Mouse (Mus musculus) thymus, postnatal 25 days (tissue): Measurements from ENCODE around the gene Msgn1.

Experiments used
- DNase-seq: peaks from one replicate; pipeline ENCODE4 v3.0.0; 2022

Gene Msgn1

DNA sequence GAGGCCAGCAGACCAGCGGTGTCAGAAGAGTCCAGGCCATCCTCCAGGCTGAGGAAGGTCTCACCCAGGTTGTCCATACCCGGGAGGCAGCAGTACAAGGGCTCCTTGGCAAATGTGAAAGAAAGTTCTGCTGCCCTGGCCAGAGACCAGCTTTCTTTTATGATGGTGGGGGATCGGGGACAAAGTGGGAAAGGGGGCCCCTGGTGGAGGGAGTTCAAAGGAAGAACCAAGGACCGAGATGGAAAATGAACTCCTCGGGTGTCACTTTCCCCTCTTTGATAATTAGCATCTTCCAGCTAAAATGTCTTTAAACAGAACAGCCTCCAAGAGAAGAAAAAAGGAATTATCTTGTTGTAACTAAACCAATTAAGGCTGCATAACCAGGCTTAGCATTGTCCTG lies at the start of gene Msgn1:
Gene Msgn1, minus strand, starts transcription at position 101 of the 400 bp plus-strand sequence.
- no peak for DNase-seq

DNA sequence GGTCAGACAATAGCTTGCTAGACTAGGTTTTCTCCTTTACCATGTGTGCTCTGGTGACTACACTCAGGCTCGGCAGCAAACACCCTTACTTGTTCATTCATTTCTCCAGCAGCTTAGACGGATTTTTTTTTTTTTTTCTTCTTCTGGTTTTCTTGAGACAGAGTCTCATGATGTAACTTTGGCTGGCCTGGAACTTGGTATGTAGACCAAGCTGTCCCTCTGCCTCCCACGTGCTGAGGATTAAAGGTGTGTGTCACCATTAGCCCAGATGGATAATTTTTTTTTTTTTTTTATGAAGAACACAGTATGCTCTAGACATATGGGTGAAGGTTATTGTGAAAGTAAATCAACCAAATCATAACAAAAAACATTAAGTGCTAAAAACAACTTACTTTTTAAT lies 41.5 kb upstream of the Msgn1 start:
- no peak for DNase-seq

DNA sequence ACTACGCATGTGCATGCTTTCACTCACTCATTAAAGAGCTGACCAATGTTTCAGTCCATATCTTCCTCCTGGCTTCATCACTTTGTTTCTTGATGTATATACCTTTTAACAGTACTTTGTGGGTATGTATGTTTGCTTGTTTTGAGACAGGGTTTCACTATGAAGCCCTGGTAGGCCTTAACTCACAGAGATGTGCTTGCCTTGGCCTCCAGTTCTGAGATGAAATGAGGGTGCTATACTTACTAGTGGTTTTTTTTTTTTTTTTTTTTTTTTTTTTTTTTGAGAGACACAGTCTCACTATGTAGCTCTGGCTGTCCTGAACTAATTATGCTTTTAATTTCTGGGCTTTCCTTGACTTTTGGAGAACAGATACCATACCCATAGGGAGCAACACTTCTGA lies 38.7 kb upstream of the Msgn1 start:
- no peak for DNase-seq

DNA sequence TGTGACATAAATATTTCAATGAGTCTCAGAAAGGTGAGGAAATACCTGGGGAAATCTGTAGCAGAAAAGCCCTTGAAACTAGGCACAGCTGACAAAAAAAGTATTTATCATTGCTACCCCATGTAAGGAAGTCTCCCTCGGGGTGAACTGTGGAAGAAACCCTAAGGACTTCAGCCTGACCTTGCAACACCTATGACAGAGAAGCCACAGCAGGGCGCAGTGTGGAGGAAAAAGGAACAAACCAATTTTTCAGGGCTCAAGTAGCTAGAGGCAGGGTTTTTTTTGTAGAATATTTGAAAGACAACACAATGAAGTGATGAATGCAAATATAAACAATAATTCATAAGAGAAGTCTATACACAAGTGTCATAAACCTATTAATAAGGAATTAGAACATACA lies 27.2 kb upstream of the Msgn1 start:
- DNase-seq = no peak

DNA sequence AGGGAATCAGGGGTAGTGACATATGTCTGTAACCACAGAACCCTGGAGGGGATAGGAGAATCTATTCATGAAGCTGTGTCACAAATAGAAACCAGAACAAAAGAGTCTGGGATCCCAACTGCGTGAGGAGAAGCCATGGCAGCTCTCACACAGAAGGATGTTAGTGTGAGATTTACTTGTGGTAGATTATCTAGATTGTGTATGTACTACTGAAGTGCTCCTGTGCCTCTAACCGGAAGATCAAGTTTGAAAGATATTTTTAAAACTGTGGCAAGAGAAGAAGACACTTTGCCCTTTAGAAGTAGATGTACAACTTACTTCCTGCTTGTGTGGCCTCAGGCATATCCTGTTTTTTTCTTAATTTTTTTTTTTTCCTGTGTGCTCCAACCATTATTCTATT lies 21.5 kb upstream of the Msgn1 start:
- DNase-seq = peak; percentile 33

DNA sequence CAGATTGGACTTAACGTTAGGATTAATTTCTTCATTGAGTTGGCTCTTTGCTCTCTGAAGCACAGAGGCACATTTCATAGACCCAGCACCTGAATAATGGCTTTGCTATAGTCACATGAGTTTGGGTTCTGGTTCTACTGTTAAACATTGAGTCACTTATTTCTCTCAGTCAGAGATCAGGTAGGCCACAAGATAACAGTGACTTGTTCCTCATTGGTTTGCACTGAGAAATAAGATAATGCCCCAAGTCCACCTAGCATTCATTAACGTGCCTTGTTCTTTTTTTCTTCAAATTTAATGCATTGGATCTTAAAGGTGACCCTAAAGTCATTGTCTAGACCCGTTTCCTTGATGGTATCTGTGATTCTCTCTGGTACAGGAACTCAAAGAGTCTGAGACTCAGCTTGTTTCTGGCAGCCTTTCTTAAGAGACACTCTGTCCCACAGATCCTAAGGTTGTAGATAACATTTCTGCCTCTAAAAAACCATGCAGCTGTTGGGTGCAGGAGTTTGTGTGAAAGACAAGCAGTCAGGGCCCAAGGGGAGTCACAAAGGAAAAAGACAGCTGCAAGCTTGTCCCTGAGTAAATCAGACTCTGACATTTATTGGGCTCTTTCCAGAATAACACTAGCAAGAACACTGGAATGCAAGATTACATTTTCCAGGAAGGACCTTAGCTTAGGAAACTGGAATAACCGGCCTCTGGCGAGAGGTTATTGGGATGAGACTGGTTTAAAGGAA lies 17.9 kb upstream of the Msgn1 start:
- no peak for DNase-seq

DNA sequence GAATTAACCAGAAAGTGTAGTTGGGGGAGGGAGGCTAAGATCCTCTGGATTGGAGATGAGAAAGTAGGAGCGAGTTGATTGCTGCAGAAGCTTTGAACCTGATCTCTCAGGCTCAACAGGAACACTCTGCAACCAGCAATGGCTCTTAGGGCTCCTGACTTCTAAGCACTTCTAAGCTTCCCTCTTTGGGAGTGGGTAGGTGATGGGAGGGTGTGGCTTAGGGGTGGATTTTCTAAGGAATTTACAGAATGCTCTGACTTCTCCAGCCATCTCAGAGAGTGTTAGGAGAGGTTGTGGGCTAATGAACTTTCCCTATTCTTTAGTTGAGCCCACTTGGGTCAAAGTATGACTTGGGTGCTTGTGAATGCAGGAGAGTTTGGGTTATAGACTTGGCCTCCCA lies 17.4 kb upstream of the Msgn1 start:
- DNase-seq = no peak

DNA sequence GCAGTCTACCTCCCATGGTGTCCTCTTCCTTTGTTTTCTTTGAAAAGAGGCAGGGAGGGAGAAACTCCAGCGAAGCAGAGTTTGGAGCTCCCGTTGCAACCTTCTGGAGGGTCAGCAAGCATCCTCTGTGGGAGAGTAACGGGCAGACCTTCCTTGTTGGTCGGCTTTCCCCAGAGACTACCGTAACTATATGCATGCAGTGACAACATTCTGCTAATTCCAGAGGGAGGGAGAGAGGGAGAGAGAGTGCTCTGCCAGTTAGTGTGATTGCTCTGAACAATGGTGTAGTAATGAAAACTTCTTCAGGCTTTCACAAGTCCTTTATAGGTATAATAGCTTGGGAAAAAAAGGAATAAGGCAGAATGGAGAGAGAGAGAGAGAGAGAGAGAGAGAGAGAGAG lies 15.9 kb upstream of the Msgn1 start:
- no peak for DNase-seq

DNA sequence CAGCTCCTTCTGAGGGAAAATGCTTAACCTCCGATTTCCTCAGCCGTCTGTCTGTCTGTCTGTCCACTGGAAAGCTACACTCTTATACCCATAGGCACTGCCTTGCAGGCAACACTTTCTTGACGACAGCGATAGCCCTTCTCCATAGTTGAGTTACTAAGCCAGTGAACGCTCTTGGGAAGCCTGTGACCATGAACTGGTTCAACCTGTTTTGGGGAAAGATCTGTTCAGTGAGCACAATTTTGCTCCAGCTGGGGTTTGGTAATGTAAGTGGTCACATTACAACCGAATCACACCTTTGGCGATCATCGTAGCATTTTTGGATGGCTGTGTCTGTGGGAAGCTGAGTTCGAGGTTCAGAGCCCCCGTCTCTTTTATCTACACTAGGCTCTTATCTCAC lies 14.3 kb upstream of the Msgn1 start:
- no peak for DNase-seq

DNA sequence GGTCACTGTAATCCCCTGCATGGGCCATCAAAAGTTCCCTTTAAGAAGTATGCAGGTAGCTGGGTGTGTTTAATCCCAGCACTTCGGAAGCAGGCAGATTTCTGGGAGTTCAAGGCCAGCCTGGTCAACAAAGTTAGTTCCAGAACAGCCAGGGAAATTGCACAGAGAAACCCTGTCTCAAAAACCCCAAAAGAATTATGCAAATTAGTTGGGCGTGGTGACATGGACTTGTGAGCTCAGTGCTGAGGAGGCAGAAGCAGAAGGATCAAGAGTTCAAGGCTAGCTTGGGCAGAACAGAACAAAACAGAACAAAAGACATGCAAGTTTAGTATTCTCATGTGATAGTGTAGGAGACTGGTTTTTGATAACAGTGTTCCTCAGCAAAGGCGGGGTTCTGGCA lies 13.8 kb upstream of the Msgn1 start:
- no peak for DNase-seq

DNA sequence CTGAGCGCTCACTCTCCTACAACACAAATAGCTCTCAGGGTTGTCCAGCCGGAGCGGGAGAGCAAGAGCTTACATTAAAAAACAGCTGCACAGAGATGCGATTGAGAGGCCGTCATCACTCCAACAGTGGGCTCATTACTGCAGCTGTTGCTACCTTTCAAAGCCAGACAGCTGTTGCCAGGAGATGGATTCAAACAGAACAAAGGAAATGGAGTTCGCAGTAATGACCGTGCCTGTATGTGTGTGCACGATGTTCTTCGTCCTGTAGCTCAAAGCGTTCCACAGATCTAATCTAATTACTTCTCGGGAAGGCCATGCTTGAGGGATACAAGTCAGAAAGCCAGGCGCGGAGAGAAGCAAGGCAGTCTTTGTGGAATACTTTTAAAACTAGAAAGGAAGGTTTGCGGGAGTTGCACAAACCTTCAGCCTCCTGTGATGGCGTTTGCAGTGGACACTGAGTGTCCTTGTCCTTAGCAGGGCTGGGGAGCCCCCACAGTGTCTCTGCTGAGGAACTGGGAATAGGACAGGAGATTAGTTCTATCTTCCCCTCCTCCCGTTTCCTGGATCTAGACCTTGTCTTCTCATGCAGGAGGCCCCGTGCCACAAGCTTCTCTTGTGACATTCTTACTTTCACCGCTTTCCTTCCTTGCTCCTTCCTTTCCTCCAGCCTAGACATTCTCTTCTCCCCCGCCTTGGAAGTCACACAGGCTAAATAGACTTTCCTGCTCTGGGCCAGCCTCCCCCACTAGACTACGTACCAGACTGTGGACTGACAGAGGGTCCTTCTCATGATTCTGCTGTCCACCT lies 13.0 kb upstream of the Msgn1 start:
- DNase-seq = no peak

DNA sequence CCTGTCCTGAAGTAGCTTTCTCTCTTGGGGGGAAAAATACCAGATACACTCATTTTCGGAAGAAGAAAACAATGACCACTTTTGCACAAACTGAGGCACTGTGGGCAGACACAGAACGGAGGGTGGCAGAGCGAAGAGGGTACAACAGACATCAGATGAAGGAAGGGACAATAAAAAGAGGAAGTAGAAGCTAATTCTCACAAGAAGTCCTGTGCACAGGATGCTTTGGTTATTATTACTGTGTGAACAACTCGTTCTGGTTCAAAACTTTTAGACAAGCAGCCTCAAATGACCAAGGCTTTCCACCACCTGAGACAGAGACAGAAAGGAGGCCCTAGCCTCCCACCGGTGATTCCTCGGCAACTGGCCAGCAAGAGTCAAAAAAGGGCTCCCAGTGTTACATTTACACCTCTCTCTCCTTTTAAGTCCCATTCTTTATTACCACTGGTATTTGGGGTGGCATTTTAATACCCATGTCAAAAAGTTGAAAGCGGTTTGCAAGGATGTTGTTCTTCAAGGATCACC lies 9.0 kb upstream of the Msgn1 start:
- no peak for DNase-seq

DNA sequence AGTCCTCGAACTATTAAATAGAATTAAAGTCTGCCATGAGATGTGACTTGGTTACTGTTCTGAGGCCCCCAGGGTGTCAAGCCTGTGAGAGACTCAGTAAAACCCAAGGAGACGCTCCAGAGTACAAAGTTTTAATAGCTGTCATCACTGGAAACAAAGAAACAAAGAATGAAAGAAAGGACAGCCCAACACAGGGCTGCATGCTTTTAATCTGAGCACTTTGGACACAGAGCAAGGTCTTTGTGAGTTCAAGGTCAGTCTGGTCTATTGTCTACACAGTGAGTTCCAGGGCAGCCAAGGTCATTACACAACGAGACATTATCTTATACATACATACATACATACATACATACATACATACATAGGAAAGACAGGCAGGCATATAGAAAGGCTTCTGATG lies 7.7 kb upstream of the Msgn1 start:
- DNase-seq = no peak

DNA sequence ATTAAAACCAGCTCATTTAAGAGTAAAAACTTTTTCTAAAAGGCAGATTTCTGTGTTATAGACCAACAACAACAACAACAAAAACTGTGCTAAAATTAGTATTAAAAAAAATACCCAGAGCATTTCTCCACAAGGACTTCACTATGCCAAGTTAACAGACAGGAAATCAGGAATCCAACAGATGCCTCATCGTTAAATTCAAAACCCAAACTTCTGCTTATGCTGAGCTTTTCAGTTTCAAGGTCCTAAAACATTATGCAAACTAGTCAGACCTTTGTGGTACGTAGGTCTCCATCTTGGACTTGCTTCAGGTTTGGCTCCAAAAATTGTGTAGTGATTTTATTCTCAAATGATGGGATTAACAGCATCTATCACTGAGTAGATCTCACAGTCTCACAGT lies 6.8 kb upstream of the Msgn1 start:
- DNase-seq = no peak

DNA sequence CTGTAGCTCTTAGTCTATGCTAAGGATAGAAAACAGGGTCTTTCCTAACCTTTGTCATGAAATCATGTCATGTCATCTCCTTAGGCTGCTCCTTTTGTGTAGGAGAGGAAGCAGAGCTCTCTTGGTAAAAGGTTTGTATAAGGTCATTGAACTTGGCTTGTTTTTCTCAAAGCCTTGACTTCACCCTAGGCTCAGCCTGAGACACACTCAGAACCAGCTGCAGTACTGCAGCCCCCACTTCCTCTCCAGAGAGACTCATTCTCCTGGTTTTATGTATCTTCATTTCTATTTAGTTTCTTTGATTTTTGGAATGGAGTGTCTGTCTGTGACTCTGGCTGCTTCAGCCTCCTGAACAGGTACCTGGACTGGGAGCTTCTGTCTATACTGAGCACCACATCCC lies 6.0 kb upstream of the Msgn1 start:
- DNase-seq = no peak

DNA sequence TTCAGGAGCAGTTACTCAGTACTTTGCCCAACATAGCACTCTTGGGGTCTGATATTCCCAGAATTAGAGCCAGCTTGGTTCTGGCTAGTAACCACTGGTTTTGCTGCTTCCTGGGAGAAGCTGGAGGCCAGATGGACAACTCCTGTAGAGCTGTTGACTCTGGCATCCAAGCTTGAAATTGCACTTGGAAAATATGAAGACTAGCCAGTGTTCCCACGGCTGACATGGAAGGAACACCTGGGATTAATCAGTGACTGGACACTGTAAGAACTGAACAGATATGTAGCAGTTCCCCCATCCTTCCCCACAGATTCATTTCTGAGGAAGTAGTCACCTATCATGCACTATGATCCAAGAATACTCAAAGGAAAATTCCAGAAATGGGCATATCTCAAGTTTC lies 4.1 kb upstream of the Msgn1 start:
- no peak for DNase-seq

DNA sequence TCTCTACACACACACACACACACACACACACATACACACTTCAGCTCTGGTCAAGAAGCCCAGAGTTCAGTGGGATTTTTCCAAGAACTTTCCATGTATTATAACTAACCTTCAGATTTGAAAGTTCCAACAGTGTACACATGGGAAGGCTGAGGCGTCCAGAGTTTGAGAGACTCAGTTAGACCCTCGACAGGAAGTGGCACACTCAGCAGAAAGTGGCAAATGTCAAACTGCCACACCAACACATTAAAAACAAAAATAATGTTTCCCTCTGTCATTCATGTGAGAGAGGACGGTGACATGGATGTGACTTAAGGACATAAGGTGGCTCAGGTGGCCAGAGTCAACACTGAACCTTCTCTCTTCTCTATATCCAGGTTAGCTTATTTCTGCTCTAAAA lies 1.6 kb upstream of the Msgn1 start:
- peak; percentile 21 for DNase-seq

DNA sequence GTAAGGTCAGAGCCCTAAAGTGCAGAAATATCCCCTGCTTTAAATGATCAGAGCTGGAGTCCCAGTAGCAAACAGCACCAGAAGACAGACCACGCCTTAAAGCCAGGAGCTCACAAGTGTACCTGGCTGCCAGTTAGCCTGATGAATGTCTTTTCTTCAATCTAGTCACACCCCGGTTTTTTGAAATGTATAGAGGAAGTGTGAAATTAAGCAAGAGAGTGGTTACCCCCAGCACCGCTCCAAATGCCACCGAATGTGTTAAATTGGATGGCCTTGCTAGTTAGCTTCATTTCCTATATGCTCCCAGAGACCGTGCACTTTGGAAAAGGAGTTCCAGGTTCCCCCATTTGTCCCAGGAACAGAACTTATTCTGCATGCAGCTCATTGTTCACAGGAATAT lies 864 bp upstream of the Msgn1 start:
- DNase-seq = no peak

DNA sequence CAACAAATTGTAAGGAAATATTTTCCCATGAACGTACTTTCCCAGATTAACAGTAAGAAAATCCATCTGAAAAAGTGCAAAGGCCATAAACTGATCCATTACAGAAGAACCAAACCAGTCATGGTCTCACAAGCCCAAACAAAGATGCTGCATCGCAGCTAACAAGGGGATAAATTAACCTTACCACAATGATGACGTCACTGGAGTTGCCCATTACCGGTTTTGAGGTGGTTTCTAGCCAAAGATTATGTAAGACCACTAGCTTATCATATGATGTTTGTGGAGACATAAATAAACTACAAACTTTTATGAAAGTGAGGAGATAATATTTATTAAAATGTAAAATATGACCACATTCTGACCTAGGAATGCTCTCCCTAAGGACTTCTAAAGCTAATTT lies 2.5 kb downstream of the Msgn1 start:
- no peak for DNase-seq

DNA sequence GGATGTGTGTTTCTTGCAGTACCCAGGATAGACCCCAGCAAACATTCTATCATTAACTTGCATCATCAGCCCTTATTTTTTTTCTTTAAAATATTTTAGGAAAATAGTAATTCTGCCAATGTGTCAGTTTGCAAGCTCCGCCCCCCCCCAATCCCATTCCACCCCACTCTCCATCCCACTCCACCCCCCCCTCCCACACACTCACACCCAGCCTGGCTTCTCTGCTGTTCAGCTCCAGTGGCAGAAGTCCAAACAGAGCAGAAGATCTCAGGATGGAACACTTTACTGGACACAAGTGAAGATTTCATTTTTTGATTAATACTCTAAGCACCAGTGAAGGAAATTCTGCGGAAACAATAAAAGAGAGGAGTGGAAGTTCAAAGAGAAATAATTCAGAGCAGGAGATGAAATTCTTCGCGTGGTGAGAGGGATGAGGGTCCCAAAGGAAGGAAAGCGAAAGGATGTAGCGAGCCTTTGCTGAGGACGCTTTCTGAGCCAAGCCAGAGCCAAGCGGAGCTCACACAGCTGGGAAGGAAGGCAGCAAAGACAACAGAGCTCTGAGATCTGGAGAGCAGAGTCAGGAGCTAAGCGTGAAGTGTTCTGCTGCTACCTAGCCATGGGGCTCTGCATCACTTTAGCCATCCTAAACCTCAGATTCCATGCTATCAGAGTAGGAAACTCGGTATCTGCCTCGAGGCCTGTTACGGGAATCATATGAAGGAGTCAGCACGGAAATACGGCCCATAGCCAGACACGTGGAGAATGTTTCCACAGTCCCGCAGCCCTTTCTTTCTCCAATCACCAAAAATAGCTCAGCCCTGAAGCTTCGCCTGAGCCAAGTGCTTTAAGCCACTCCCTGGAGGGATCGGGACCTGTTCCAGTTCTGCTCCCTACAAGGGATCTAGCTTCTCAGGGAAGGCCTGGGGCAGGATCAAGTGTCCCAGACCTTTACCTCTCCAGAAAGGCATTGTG lies 4.8 kb downstream of the Msgn1 start:
- no peak for DNase-seq

DNA sequence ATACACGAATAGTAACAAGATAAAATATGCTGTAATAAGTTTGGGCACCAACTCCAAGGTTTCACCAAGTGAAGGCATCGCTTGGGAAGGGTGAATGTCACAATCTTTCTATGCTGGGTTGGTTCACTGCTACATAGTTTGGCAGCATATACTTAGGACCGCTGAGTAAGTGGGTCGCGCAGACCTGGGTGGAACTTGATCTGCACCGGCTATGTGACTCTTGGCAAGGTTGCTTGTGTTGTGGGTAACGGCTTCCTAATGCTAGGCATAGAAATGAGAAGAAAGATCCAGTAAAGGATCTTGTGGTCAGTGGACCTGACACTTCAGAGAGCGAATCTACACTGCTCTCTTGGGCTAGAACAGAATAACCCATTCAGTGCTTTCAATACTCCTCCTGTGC lies 6.3 kb downstream of the Msgn1 start:
- no peak for DNase-seq

DNA sequence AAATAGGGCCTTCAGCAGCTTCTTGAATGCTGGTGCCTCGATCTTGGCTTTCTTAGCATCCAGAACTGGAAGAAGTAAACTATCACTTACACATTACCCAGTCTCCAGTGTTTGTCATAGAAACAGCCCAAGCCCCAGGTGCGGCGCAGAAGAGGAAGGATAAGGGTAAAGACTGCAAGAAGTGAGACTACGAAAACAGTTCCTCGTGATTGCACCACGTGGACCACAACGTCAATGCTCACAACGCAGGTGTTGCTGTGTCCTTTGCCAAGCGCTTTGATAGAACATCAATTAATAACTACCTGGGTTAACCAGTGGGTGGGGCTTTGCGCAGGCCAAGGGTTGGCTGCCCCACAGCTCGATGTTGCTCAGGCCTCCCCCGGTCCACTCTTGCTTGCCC lies 8.1 kb downstream of the Msgn1 start:
- no peak for DNase-seq

DNA sequence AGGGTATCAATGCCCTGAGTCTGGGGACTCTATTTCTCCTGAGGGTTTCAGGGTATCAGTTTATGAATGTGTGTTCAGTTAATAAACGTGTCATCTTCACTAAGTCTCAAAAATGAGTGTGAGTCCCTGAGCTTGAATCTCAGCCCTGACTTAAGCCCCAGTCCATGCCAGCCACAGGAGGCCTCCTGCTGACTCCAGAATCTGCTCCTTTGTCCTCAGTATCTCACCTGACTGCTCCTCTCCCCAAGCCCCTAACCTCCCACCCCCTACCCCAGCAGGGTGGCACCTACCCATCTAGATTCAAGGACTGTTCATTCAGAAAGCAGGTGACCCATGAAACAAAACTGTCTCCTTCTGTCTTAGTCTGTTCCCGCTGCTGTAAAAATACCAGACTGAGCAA lies 10.2 kb downstream of the Msgn1 start:
- no peak for DNase-seq
